Mouse (Mus musculus): ENCODE data around the gene Card9.

Card9 gene

GRCm38 (mm10) chr2:26304711-26305110, 56.0 kb downstream of the Card9 start:
- no peak for DNase-seq (ENCODE audit: low spot score)
